Mouse (Mus musculus): ENCODE results near the gene Agtrap. TPM values are rescaled to one million over a fixed set of nuclear protein-coding genes. Genes with fewer than 3 reads are reported as not detected.

The Agtrap gene
- polyA plus RNA-seq, 1 experiment from 2014 or later, result 15.4 TPM

DNA sequence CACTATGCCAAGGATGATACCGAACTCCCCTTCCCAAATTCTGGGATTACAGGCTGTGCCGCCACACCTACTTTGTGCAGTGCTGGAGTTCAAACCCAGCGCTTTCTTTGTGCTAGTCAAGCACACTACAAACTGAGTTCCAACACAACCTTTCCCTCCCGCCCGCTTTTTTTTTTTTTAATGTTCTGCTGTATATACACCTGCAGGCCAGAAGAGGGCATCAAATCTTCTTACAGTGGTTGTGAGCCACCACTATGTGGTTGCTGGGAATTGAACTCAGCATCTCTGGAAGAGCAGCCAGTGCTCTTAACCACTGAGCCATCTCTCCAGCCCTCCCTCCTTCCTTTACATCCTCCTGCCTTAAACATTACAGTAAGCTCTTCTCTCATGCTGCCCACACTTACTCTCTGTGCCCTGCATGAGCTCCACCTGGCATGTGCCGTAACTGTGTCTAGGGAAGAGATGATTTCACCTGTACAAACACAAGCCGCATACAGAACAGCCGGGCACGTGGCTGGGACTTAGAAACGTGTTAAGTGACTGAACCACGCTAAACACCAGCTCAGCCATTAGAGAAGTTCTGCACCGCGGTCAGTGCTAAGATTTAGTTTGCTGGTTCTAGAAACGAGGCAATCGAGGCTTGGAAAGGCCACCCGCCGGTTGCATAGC lies 13.2 kb downstream of the Agtrap start:
- peak overlapping the region; percentile 70 for H3K4me2 ChIP-seq
- peaks cover 1% of the 10 kb centered on the region; the same call in 1 of the 2 replicates for H3K36me3 ChIP-seq
- H3K9me3 ChIP-seq, result no peaks in the 10 kb centered on the region
- H3K4me1 ChIP-seq, result peaks cover 4% of the 10 kb centered on the region; the same call in 1 of the 2 replicates
- no peak overlapping the region for H3K27ac ChIP-seq (replicated peaks)
- no peak for ATAC-seq (ENCODE audit: extremely low read depth, insufficient number of reproducible peaks, low FRiP score, low TSS enrichment)
- H3K9ac ChIP-seq, result peak overlapping the region; percentile 70
- whole genome bisulfite sequencing, result 36% methylated on average over 17 of the region's 17 CpGs
- no peaks in the 10 kb centered on the region for H3K27me3 ChIP-seq (replicated peaks)
- peak overlapping the region; percentile 45 for H3K4me3 ChIP-seq

DNA sequence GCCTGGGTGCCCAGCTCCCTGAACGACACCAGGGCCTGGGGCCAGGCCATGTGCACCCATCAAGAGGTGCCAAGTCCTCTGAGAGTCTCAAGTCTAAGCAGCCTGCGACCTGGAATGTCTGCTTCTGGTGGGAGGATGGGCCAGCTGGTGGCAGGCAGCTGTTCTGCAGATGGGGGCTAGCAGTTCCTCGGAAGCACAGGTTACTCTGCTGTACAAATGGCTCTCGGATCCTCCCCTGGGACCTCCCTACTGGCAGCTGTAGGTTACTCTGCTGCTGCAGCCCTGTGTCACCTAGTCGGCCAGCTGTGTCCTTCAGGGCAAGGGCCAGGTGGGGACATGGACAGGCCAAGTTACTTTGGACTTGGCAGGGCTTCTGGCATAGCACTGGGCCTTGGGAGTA lies 16.3 kb downstream of the Agtrap start:
- H3K4me3 ChIP-seq, result no peak overlapping the region
- no peak overlapping the region for H3K9ac ChIP-seq
- no peak for ATAC-seq (ENCODE audit: extremely low read depth, insufficient number of reproducible peaks, low FRiP score, low TSS enrichment)
- H3K4me1 ChIP-seq, result peaks cover 8% of the 10 kb centered on the region
- H3K9me3 ChIP-seq, result no peaks in the 10 kb centered on the region
- no peak overlapping the region for H3K4me2 ChIP-seq
- no peak overlapping the region for H3K27ac ChIP-seq (replicated peaks)
- WGBS, result 50% methylated on average over 5 of the region's 5 CpGs
- no peaks in the 10 kb centered on the region for H3K36me3 ChIP-seq
- no peaks in the 10 kb centered on the region; the same call in 1 of the 2 replicates for H3K27me3 ChIP-seq (replicated peaks)

DNA sequence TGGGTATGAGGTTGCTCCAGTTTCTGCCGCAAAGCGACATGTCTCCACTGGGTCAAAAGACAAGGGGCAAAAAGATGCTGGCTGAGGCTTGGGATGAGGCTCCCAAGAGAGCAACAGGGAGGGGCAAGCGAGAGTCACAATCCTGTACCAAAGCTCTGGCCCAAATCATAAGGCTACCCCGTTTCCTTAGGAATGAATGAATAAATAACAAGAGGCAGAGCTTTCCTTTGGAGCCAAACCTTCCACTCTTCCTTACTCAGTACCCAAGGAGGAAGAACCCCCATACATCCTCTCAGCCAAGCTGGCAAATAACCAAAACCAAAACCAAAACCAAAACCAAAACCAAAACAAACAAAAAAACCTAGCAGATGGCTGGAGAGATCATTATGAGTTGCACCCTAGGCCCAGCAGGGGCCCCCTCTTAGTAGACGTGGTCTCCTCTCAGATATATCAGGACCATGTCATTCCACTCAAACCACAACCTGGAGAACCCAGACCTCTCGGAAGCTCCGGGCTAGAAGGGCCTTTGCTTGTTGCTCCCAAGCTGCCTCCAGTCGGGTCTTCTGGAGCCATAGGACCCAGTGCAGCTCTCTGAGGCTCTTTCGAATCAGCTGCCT lies 18.1 kb downstream of the Agtrap start:
- H3K27me3 ChIP-seq (replicated peaks), result no peaks in the 10 kb centered on the region; the same call in 1 of the 2 replicates
- H3K36me3 ChIP-seq, result no peaks in the 10 kb centered on the region
- ATAC-seq (ENCODE audit: extremely low read depth, insufficient number of reproducible peaks, low FRiP score, low TSS enrichment), result no peak
- H3K9ac ChIP-seq, result no peak overlapping the region
- no peak overlapping the region for H3K4me3 ChIP-seq
- H3K27ac ChIP-seq (replicated peaks), result no peak overlapping the region
- H3K4me1 ChIP-seq, result peaks cover 10% of the 10 kb centered on the region
- no peak overlapping the region for H3K4me2 ChIP-seq
- no peaks in the 10 kb centered on the region for H3K9me3 ChIP-seq
- whole genome bisulfite sequencing, result 70% methylated on average over 9 of the region's 9 CpGs

DNA sequence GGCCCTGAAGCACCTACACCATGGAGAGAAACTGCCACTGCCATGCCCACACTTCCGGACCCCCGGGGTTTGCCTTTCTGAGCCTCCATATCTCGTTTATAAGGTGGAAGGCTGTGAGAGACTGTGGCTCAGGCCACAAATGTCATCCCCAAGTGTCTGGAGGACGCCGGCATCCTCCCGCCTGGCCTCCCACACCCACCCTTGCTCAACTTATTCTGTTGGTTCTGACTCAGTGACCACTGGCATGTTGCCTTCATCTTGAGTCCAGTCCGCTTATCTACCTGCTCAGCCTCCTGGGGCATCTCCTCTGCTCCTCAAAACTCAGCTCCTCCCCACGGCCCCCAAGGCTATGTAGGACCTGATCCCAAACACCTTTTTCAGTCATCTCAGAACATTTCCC lies 20.5 kb downstream of the Agtrap start:
- Histone ChIP-seq H3K4me1 (peaks cover 10% of the 10 kb centered on the region), H3K27me3 (replicated peaks) (no peaks in the 10 kb centered on the region; the same call in 1 of the 2 replicates), H3K36me3 (no peaks in the 10 kb centered on the region), H3K4me3 (no peak overlapping the region), H3K27ac (replicated peaks) (no peak overlapping the region), H3K9me3 (no peaks in the 10 kb centered on the region), H3K4me2 (no peak overlapping the region), H3K9ac (no peak overlapping the region)
- ATAC-seq (ENCODE audit: extremely low read depth, insufficient number of reproducible peaks, low FRiP score, low TSS enrichment), result no peak
- 84% methylated on average over 8 of the region's 8 CpGs for WGBS

DNA sequence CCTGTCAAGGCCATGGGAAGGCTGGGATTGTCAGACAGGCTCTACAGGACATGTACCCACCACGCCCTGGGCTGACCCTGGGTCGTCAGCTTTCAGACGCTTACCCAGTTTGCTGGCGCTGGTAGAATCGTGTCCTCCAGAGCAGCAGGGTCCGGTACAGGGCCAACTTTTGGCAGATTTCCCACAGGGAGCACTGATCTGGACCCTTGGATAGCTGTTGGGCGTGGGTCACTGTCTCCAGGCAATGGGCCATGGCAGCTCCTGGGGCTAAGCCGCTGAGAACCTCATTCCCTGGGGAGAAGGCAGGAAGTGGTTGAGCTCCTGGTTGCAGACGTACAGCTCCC lies 21.5 kb downstream of the Agtrap start:
- no peaks in the 10 kb centered on the region for H3K36me3 ChIP-seq
- ATAC-seq (ENCODE audit: extremely low read depth, insufficient number of reproducible peaks, low FRiP score, low TSS enrichment), result no peak
- 52% methylated on average over 9 of the region's 9 CpGs for WGBS
- H3K9me3 ChIP-seq, result no peaks in the 10 kb centered on the region
- H3K27ac ChIP-seq (replicated peaks), result no peak overlapping the region
- peaks cover 10% of the 10 kb centered on the region for H3K4me1 ChIP-seq
- no peak overlapping the region for H3K9ac ChIP-seq
- H3K27me3 ChIP-seq (replicated peaks), result no peaks in the 10 kb centered on the region; the same call in 1 of the 2 replicates
- no peak overlapping the region for H3K4me2 ChIP-seq
- H3K4me3 ChIP-seq, result no peak overlapping the region

DNA sequence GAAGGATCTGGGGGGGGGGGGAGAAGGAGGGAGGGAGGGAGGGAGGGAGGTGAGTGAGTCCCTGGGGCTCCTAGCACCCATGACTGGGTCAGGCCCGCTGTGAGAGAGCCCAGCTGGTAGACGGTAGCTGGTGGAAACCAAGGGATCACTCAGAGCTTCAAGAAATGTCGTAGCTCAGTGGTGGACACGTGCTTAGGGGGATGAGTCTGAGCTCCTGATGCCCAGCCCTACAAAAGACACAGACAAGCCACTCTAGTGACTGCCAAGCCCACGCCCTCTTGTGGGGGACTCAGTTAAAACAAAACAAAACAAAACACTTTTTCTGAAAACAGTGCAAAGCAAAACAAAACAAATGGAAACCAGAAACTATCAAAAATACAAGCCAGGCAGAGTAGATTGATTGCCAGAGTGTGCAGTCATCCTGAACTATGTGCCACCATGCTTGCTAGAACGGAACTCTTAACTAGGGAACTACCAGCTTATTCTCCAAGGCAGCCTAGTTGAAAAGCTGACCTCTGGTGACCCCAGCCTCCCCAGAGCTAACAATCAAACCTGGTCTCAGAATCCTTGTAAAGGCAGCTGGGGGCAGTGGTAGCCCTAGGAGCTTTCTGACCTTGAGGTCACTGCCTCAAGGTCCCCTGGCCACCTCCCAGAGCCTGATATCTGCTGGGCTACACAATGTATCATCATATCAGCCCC lies 22.0 kb downstream of the Agtrap start:
- peaks cover 12% of the 10 kb centered on the region for H3K4me1 ChIP-seq
- H3K27ac ChIP-seq (replicated peaks), result no peak overlapping the region
- no peak overlapping the region for H3K4me2 ChIP-seq
- no peak overlapping the region for H3K4me3 ChIP-seq
- no peak for ATAC-seq (ENCODE audit: extremely low read depth, insufficient number of reproducible peaks, low FRiP score, low TSS enrichment)
- H3K9ac ChIP-seq, result no peak overlapping the region
- 51% methylated on average over 6 of the region's 6 CpGs for WGBS
- H3K36me3 ChIP-seq, result no peaks in the 10 kb centered on the region
- no peaks in the 10 kb centered on the region for H3K9me3 ChIP-seq
- no peaks in the 10 kb centered on the region; the same call in 1 of the 2 replicates for H3K27me3 ChIP-seq (replicated peaks)

DNA sequence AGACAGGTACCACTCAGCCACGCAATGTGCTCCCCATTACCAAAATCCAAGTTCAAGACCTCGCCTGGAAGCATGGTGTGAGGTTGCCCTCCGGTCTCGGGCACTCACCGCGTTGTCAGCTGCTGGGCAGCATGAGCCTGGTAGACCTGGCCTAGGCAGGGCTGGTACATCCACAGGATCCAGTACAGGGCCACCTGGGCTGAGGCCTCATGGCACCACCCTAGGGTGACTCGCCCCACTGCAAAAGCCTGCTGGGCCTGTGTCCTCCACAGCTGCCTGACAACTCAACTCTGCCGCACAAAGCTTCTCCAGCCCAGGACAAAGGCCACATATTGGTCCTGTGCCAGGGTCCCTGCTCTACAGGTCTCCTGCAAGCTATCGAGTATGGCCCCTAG lies 26.7 kb downstream of the Agtrap start:
- no peak overlapping the region for H3K4me3 ChIP-seq
- no peak overlapping the region for H3K27ac ChIP-seq (replicated peaks)
- H3K36me3 ChIP-seq, result peaks cover 32% of the 10 kb centered on the region
- peaks cover 12% of the 10 kb centered on the region for H3K4me1 ChIP-seq
- no peak overlapping the region for H3K4me2 ChIP-seq
- H3K9me3 ChIP-seq, result no peaks in the 10 kb centered on the region
- no peak for ATAC-seq (ENCODE audit: extremely low read depth, insufficient number of reproducible peaks, low FRiP score, low TSS enrichment)
- no peaks in the 10 kb centered on the region for H3K27me3 ChIP-seq (replicated peaks)
- no peak overlapping the region for H3K9ac ChIP-seq
- WGBS, result 82% methylated on average over 9 of the region's 9 CpGs

DNA sequence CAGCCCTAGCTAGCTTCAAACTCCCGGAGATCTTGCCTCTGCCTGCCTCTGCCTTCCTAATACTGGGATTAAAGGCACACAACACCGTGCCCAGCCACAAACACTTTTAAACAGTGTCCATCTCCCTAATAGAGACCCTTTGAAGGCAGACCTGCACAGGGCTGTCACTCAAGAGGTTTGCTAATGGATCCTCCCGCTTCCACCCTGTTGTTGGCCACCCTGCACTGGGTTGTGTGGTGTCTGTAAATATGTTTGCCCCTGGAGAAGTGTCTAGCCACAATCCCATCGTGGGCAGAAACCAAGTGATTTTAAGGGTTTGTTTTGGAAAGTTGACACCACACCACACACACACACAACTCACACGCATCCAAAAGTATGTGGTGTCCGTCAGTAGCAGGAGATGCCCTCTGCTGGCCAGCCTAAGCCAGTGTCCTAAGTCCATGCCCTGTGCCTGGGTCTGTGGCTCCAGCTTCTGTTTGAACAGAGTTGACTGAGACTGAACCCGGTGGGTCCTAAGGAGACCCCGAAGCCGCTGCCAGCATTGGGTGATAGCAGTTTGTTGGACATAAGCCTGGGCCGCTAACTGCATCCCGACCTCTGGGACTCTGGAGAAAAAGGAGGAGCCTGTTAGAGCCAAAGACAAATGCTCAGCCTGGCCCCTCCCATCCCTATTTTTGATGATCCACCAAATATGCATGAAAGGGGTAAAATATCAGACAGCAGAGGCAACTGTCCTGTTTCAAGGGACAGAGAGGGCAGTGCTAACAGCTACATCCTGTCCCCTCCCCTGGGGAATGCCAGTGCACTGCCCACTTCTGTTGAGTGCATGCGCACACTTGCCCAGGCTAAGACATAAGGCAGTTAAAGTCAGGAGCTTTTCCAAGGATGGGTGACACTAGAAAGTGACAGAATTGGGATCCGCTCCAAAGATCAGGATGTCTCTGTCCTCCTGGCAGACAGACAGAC lies 27.4 kb downstream of the Agtrap start:
- Histone ChIP-seq H3K27ac (replicated peaks) (no peak overlapping the region), H3K4me1 (peaks cover 10% of the 10 kb centered on the region; the same call in 1 of the 2 replicates), H3K4me3 (no peak overlapping the region), H3K36me3 (peaks cover 39% of the 10 kb centered on the region), H3K4me2 (no peak overlapping the region), H3K9ac (0 out of 2 replicates have a peak overlapping the region, but pooled peaks have one; percentile 24), H3K27me3 (replicated peaks) (no peaks in the 10 kb centered on the region), H3K9me3 (no peaks in the 10 kb centered on the region)
- WGBS, result 48% methylated on average over 13 of the region's 13 CpGs
- no peak for ATAC-seq (ENCODE audit: extremely low read depth, insufficient number of reproducible peaks, low FRiP score, low TSS enrichment)

DNA sequence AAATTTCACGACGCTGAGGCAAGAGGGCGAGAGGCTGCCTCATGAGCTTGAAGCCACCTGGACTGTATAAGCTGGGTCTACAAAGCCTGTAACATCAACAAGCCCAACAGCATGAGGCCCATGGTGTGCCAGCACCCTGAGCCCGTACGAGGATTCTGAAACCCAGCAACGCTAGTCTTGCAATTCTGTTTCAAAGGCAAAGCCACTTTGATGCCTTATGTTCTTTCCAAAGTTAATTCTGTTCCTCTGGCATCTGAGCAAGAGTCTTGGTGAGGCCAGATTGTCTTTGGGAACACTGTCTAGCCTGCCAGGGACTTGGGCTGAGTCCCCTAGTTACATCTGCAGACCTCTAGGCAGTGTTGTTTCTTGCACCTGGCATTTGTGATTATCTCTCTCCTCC lies 28.8 kb downstream of the Agtrap start:
- Histone ChIP-seq H3K27me3 (replicated peaks) (no peaks in the 10 kb centered on the region), H3K4me3 (no peak overlapping the region), H3K4me2 (no peak overlapping the region), H3K9me3 (no peaks in the 10 kb centered on the region), H3K36me3 (peaks cover 53% of the 10 kb centered on the region), H3K27ac (replicated peaks) (no peak overlapping the region), H3K9ac (no peak overlapping the region), H3K4me1 (peaks cover 10% of the 10 kb centered on the region; the same call in 1 of the 2 replicates)
- WGBS, result 85% methylated on average over 6 of the region's 6 CpGs
- no peak for ATAC-seq (ENCODE audit: extremely low read depth, insufficient number of reproducible peaks, low FRiP score, low TSS enrichment)

DNA sequence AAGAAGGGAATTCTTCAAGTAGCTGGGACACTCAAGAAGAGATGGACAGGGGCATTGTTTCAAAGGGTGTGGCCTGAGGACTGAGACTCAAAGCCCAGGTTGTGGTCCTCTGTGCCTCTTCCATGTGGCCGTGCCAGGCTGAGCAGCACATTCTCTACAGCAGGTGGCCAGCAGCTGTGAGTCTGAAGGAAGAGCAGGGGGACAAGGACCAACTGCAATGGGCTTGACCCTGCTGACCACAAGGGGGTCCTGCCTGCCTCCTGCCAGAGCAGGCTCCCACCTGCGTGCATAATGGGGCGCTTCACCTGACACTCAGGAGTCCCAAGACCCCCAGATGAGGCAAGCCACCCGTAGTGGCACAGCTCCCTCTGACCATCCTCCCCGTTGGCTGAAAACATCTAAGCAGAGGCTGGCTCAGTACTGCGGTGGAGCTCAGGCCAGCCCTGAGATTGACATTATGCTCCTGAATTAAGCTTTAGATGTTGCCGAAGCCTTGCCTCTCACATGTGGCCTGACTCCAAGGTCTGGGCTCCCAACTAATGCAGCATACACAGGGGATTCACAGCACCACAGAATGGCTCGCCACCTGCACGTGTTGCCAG lies 29.5 kb downstream of the Agtrap start:
- Histone ChIP-seq H3K9ac (no peak overlapping the region), H3K4me1 (peaks cover 10% of the 10 kb centered on the region; the same call in 1 of the 2 replicates), H3K9me3 (no peaks in the 10 kb centered on the region), H3K4me3 (no peak overlapping the region), H3K4me2 (no peak overlapping the region), H3K36me3 (peaks cover 59% of the 10 kb centered on the region), H3K27ac (replicated peaks) (no peak overlapping the region), H3K27me3 (replicated peaks) (no peaks in the 10 kb centered on the region)
- 87% methylated on average over 9 of the region's 9 CpGs for WGBS
- no peak for ATAC-seq (ENCODE audit: extremely low read depth, insufficient number of reproducible peaks, low FRiP score, low TSS enrichment)
